Comparison of ENCODE assay signal across 8 mouse cellular contexts in genomic region chr1:134078802-134079476, GRCm38 (mm10). TPM values are rescaled to one million over a fixed set of nuclear protein-coding genes. Genes with fewer than 3 reads are reported as not detected.
DNase-seq lines count a peak whose midpoint lies in the region; ATAC-seq and TF ChIP-seq lines count a peak whose summit lies in the region.

Gene Btg2, minus strand, starts transcription at chr1:134079120.

- H3K27me3 ChIP-seq in heart, embryonic 14.5 days (ENCODE audit: control insufficient read depth, insufficient read depth, low read length), result no peaks in the 10 kb centered on the region
- H3K27me3 ChIP-seq in liver, embryonic 14.5 days (ENCODE audit: control insufficient read depth, insufficient read depth, low read length), result no peaks in the 10 kb centered on the region
- no peaks in the 10 kb centered on the region for H3K27me3 ChIP-seq in neural tube, embryonic 11.5 days (ENCODE audit: control insufficient read depth, insufficient read depth, low read length)
- H3K27me3 ChIP-seq in stomach, postnatal 0 days (ENCODE audit: control insufficient read depth, insufficient read depth, low read length), result no peaks in the 10 kb centered on the region

- DNase-seq in CD4-positive, CD25-positive, alpha-beta regulatory T cell, adult 2 months (ENCODE audit: low read depth, low spot score), result peak; percentile 97
- DNase-seq in fibroblast of lung, adult 2 months (ENCODE audit: low read depth), result peak; percentile 91
- peak; percentile 97 to 99 for DNase-seq in kidney, postnatal 25 days
- peak; percentile 92 to 96 (median 94) for DNase-seq in liver, embryonic 14.5 days (ENCODE audit: low read depth in 3 of 3, low spot score in 3 of 3)
- DNase-seq in neural tube, embryonic 11.5 days (ENCODE audit: low spot score), result peak; percentile 97
- peak; percentile 100 for DNase-seq in stomach, postnatal 0 days (ENCODE audit: low spot score)

- H3K27ac ChIP-seq in brown adipose tissue, adult 24 weeks (replicated peaks; ENCODE audit: low read depth, low read length), result peak within 1 kb of the TSS; percentile 99
- H3K27ac ChIP-seq in heart, embryonic 14.5 days (replicated peaks in 1 of 2; ENCODE audit: control insufficient read depth in 1 of 2, insufficient read depth in 1 of 2, low read depth in 2 of 2, low read length in 2 of 2), result peak within 1 kb of the TSS; percentile 80 to 92
- peak within 1 kb of the TSS; percentile 99 for H3K27ac ChIP-seq in liver, embryonic 14.5 days
- peak within 1 kb of the TSS; percentile 58 for H3K27ac ChIP-seq in neural tube, embryonic 11.5 days (ENCODE audit: low read depth, low read length)
- peak within 1 kb of the TSS; percentile 96 for H3K27ac ChIP-seq in stomach, postnatal 0 days (replicated peaks)

- peak; percentile 56 for TF ChIP-seq EP300 in liver, embryonic 14.5 days (IDR thresholded peaks at IDR 0.05; ENCODE audit: low read depth)
- TF ChIP-seq EP300 in stomach, postnatal 0 days (optimal IDR thresholded peaks at IDR 0.05), result no peak

- H3K4me1 ChIP-seq in brown adipose tissue, adult 24 weeks (ENCODE audit: control insufficient read depth, insufficient read depth, insufficient read length, low read length), result peaks cover 29% of the 10 kb centered on the region
- H3K4me1 ChIP-seq in heart, embryonic 14.5 days (ENCODE audit: control insufficient read depth in 2 of 2, insufficient read depth in 2 of 2, low read length in 2 of 2), result peaks cover 44 to 61% of the 10 kb centered on the region in 2 experiments
- H3K4me1 ChIP-seq in liver, embryonic 14.5 days (replicated peaks; ENCODE audit: control insufficient read depth in 2 of 2, insufficient read depth in 2 of 2, low read length in 1 of 2), result peaks cover 69 to 81% of the 10 kb centered on the region in 2 experiments
- peaks cover 23% of the 10 kb centered on the region for H3K4me1 ChIP-seq in neural tube, embryonic 11.5 days (ENCODE audit: control insufficient read depth, insufficient read depth, low read length)
- H3K4me1 ChIP-seq in stomach, postnatal 0 days (replicated peaks; ENCODE audit: control insufficient read depth, insufficient read depth), result peaks cover 2% of the 10 kb centered on the region; the same call in 1 of the 2 replicates

- peak; percentile 92 for ATAC-seq in heart, embryonic 14.5 days (ENCODE audit: insufficient number of reproducible peaks, insufficient read depth, low FRiP score, low read depth)
- peak; percentile 86 for ATAC-seq in liver, embryonic 14.5 days (ENCODE audit: insufficient read depth)
- ATAC-seq in neural tube, embryonic 11.5 days (ENCODE audit: insufficient read depth, low FRiP score, low TSS enrichment), result peak; percentile 93
- peak; percentile 95 for ATAC-seq in stomach, postnatal 0 days (ENCODE audit: low FRiP score, low TSS enrichment)

- H3K9me3 ChIP-seq in heart, embryonic 14.5 days (ENCODE audit: control insufficient read depth, low read length), result no peaks in the 10 kb centered on the region
- no peaks in the 10 kb centered on the region for H3K9me3 ChIP-seq in liver, embryonic 14.5 days (ENCODE audit: control insufficient read depth, low read length)
- no peaks in the 10 kb centered on the region for H3K9me3 ChIP-seq in neural tube, embryonic 11.5 days (ENCODE audit: control insufficient read depth, low read length)
- H3K9me3 ChIP-seq in stomach, postnatal 0 days (ENCODE audit: control insufficient read depth, low read length), result no peaks in the 10 kb centered on the region

- H3K36me3 ChIP-seq in heart, embryonic 14.5 days (ENCODE audit: control insufficient read depth, insufficient read depth, low read length), result peaks cover 33% of the 10 kb centered on the region
- peaks cover 37% of the 10 kb centered on the region for H3K36me3 ChIP-seq in liver, embryonic 14.5 days (replicated peaks; ENCODE audit: control insufficient read depth, insufficient read depth, low read depth)
- 0 out of 2 replicates have a peak, but pooled peaks cover 3% of the 10 kb centered on the region for H3K36me3 ChIP-seq in neural tube, embryonic 11.5 days (ENCODE audit: control insufficient read depth, insufficient read depth, low read length)
- H3K36me3 ChIP-seq in stomach, postnatal 0 days (ENCODE audit: control insufficient read depth, insufficient read depth, low read length), result peaks cover 11% of the 10 kb centered on the region

- H3K4me3 ChIP-seq in brown adipose tissue, adult 24 weeks (ENCODE audit: insufficient read depth, low read depth, low read length), result peak within 1 kb of the TSS; percentile 95
- peak within 1 kb of the TSS; percentile 82 to 85 for H3K4me3 ChIP-seq in heart, embryonic 14.5 days (ENCODE audit: control insufficient read depth in 1 of 2, insufficient read depth in 1 of 2, low read depth in 1 of 2, low read length in 2 of 2)
- H3K4me3 ChIP-seq in liver, embryonic 14.5 days (ENCODE audit: insufficient read depth in 1 of 2, low read depth in 2 of 2, low read length in 2 of 2), result peak within 1 kb of the TSS; percentile 92 to 97
- peak within 1 kb of the TSS; percentile 70 for H3K4me3 ChIP-seq in neural tube, embryonic 11.5 days (ENCODE audit: low read depth, low read length)
- H3K4me3 ChIP-seq in stomach, postnatal 0 days (ENCODE audit: low read depth, low read length), result peak within 1 kb of the TSS; percentile 82

- no peak for TF ChIP-seq CTCF in liver, embryonic 14.5 days (IDR thresholded peaks at IDR 0.05; ENCODE audit: low read depth)
- peak; percentile 12; the same call in 1 of the 2 replicates for TF ChIP-seq CTCF in stomach, postnatal 0 days (IDR thresholded peaks at IDR 0.05; ENCODE audit: low read depth)

- under 1% methylated on average over 62 of the region's 62 CpGs for WGBS in heart, embryonic 14.5 days
- WGBS in liver, embryonic 14.5 days (ENCODE audit: insufficient replicate concordance), result under 1% methylated on average over 57 of the region's 62 CpGs
- WGBS in neural tube, embryonic 11.5 days, result under 1% methylated on average over 62 of the region's 62 CpGs
- under 1% methylated on average over 62 of the region's 62 CpGs for WGBS in stomach, postnatal 0 days

- peak within 1 kb of the TSS; percentile 98 for H3K9ac ChIP-seq in heart, embryonic 14.5 days (ENCODE audit: low read length)
- peak within 1 kb of the TSS; percentile 99 for H3K9ac ChIP-seq in liver, embryonic 14.5 days (replicated peaks)
- H3K9ac ChIP-seq in neural tube, embryonic 11.5 days (ENCODE audit: low read length), result peak within 1 kb of the TSS; percentile 89
- peak within 1 kb of the TSS; percentile 90 for H3K9ac ChIP-seq in stomach, postnatal 0 days (ENCODE audit: low read length)

- H3K4me2 ChIP-seq in heart, embryonic 14.5 days (ENCODE audit: low read length), result peak within 1 kb of the TSS; percentile 84
- peak within 1 kb of the TSS; percentile 93 for H3K4me2 ChIP-seq in liver, embryonic 14.5 days (ENCODE audit: low read depth)
- peak within 1 kb of the TSS; percentile 46 for H3K4me2 ChIP-seq in neural tube, embryonic 11.5 days (ENCODE audit: low read depth)
- peak within 1 kb of the TSS; percentile 84 for H3K4me2 ChIP-seq in stomach, postnatal 0 days (replicated peaks; ENCODE audit: low read depth)

RNA-seq across cellular contexts. Expression of gene Btg2, which starts in this region (rescaled TPM):
- 16.6 and 53.4 TPM in 2 replicates for polyA plus RNA-seq in brown adipose tissue, adult 24 weeks (2012; ENCODE audit: insufficient read depth, insufficient read length, missing spikeins)
- polyA plus RNA-seq in heart, embryonic 14.5 days (2014; fragmentation: Nextera tagmentation; extraction: Ambion mirVana), result 34.7 and 36.9 TPM in 2 replicates
- 40.1 and 45.3 TPM in 2 replicates for polyA plus RNA-seq in liver, embryonic 14.5 days (2012; rRNA removed)
- 78.2 and 85.2 TPM in 2 replicates for polyA plus RNA-seq in liver, embryonic 14.5 days (2014; fragmentation: Nextera tagmentation; extraction: Ambion mirVana)
- 97.9 and 110 TPM in 2 replicates for polyA plus RNA-seq in neural tube, embryonic 11.5 days (2014; fragmentation: Nextera tagmentation; extraction: Ambion mirVana)
- polyA plus RNA-seq in stomach, postnatal 0 days (2015; fragmentation: Nextera tagmentation; extraction: Ambion mirVana), result 85.9 and 96.8 TPM in 2 replicates

Comparison
In these comparisons a context has a peak if more than half of its experiments do, and no peak if none do; other contexts are left out.
1. Peak in every context shown above with its lines: DNase-seq, ATAC-seq, H3K4me3 ChIP-seq and H3K27ac ChIP-seq.